ENCODE assay signal across 10 mouse cellular contexts in genomic region chr4:57064830-57065229, GRCm38 (mm10).
DNase-seq lines count a peak whose midpoint lies in the region; ATAC-seq lines count a peak whose summit lies in the region.
"Had no signal": no experiment of that assay in that cellular context is flagged by ENCODE, and none has a peak within 500 bp of the region (broad histone marks: within the 10 kb centered on the region; RNA-seq: fewer than 3 reads in every experiment).

No protein-coding gene starts in this region.

- ATAC-seq in forebrain, embryonic 12.5 days (ENCODE audit: low FRiP score): peak; percentile 17; the same call in 1 of the 2 replicates
- ATAC-seq in forebrain, embryonic 13.5 days: no peak; the same call in 1 of the 2 replicates
- 0 out of 2 replicates have a peak, but pooled peaks have one; percentile 19 for ATAC-seq in neural tube, embryonic 13.5 days (ENCODE audit: low read depth)

- no peak overlapping the region for H3K27ac ChIP-seq in forebrain, embryonic 12.5 days
- H3K27ac ChIP-seq in forebrain, embryonic 13.5 days: no peak overlapping the region
- H3K27ac ChIP-seq in limb, embryonic 10.5 days: peak overlapping the region; percentile 61
- no peak overlapping the region for H3K27ac ChIP-seq in neural tube, embryonic 13.5 days (replicated peaks)
- H3K27ac ChIP-seq: heart, embryonic 13.5 days had no signal

- H3K4me2 ChIP-seq in forebrain, embryonic 12.5 days: no peak overlapping the region
- H3K4me2 ChIP-seq in forebrain, embryonic 13.5 days: no peak overlapping the region
- no peak overlapping the region for H3K4me2 ChIP-seq in neural tube, embryonic 13.5 days
- H3K4me2 ChIP-seq: heart, embryonic 13.5 days had no signal

- no peak overlapping the region for H3K9ac ChIP-seq in forebrain, embryonic 12.5 days
- no peak overlapping the region for H3K9ac ChIP-seq in forebrain, embryonic 13.5 days
- no peak overlapping the region; the same call in 1 of the 2 replicates for H3K9ac ChIP-seq in neural tube, embryonic 13.5 days
- H3K9ac ChIP-seq: heart, embryonic 13.5 days had no signal

- H3K9me3 ChIP-seq in forebrain, embryonic 12.5 days: no peaks in the 10 kb centered on the region
- no peaks in the 10 kb centered on the region for H3K9me3 ChIP-seq in forebrain, embryonic 13.5 days (replicated peaks)
- no peaks in the 10 kb centered on the region for H3K9me3 ChIP-seq in limb, embryonic 10.5 days (replicated peaks)
- H3K9me3 ChIP-seq in neural tube, embryonic 13.5 days: no peaks in the 10 kb centered on the region
- H3K9me3 ChIP-seq: heart, embryonic 13.5 days had no signal

- peak; percentile 5 for DNase-seq in adipocyte (ENCODE audit: low spot score)
- no peak for DNase-seq in limb, embryonic 10.5 days (ENCODE audit: low spot score)
- DNase-seq in layer of hippocampus, adult 11-12 months (ENCODE audit: low spot score): no peak
- no peak for DNase-seq in MN1 (ENCODE audit: low spot score)
- no peak for DNase-seq in left cerebral cortex, postnatal 25 days (ENCODE audit: low spot score in 2 of 2)

- no peak overlapping the region for H3K4me3 ChIP-seq in forebrain, embryonic 12.5 days (replicated peaks)
- no peak overlapping the region for H3K4me3 ChIP-seq in forebrain, embryonic 13.5 days
- no peak overlapping the region for H3K4me3 ChIP-seq in limb, embryonic 10.5 days
- H3K4me3 ChIP-seq in neural tube, embryonic 13.5 days: no peak overlapping the region
- H3K4me3 ChIP-seq: erythroblast, embryonic 14.5 days; heart, embryonic 13.5 days had no signal

- WGBS in forebrain, embryonic 12.5 days: 7% methylated on average over 2 of the region's 2 CpGs
- WGBS in forebrain, embryonic 13.5 days: 9% methylated on average over 2 of the region's 2 CpGs
- WGBS in limb, embryonic 10.5 days: 16% methylated on average over 2 of the region's 2 CpGs
- WGBS in neural tube, embryonic 13.5 days: 7% methylated on average over 2 of the region's 2 CpGs

- H3K27me3 ChIP-seq in forebrain, embryonic 12.5 days: 0 out of 2 replicates have a peak, but pooled peaks cover 4% of the 10 kb centered on the region
- H3K27me3 ChIP-seq in forebrain, embryonic 13.5 days: no peaks in the 10 kb centered on the region
- no peaks in the 10 kb centered on the region for H3K27me3 ChIP-seq in limb, embryonic 10.5 days (ENCODE audit: low read depth, poor library complexity, severe bottlenecking)
- no peaks in the 10 kb centered on the region for H3K27me3 ChIP-seq in neural tube, embryonic 13.5 days

- peaks cover 14% of the 10 kb centered on the region for H3K4me1 ChIP-seq in forebrain, embryonic 12.5 days
- H3K4me1 ChIP-seq in forebrain, embryonic 13.5 days: peaks cover 7% of the 10 kb centered on the region
- H3K4me1 ChIP-seq in limb, embryonic 10.5 days: peaks cover 13% of the 10 kb centered on the region
- H3K4me1 ChIP-seq in neural tube, embryonic 13.5 days (replicated peaks): peaks cover 23% of the 10 kb centered on the region

- no peaks in the 10 kb centered on the region for H3K36me3 ChIP-seq in forebrain, embryonic 12.5 days (replicated peaks)
- H3K36me3 ChIP-seq in forebrain, embryonic 13.5 days (ENCODE audit: poor library complexity, severe bottlenecking): no peaks in the 10 kb centered on the region
- H3K36me3 ChIP-seq in limb, embryonic 10.5 days: no peaks in the 10 kb centered on the region
- no peaks in the 10 kb centered on the region for H3K36me3 ChIP-seq in neural tube, embryonic 13.5 days
- H3K36me3 ChIP-seq: heart, embryonic 13.5 days had no signal

- intact Hi-C loops in left cerebral cortex, postnatal 25 days (cut with DNase I): loop anchor here (2.0 to 5.0 kb wide), 2 partner anchors 78 to 207 kb away; partner anchors contain the start of gene Epb41l4b
